Mouse (Mus musculus) hindbrain, embryonic 13.5 days (tissue): Measurements from ENCODE around the gene Vwa5b1. TPM values are rescaled to one million over a fixed set of nuclear protein-coding genes. Genes with fewer than 3 reads are reported as not detected.

ENCODE experiments used
- ATAC-seq: fragments of 200-750 bp; cut with Nextera tagmentation; 2 replicates; pipeline ENCODE4 v1.8.0; 2017; ENCODE audit warnings: moderate TSS enrichment; ENCODE audit not compliant: low FRiP score
- H3K27ac ChIP-seq: fragments of 300-500 bp; sonication (generic); 2 replicates; pipeline ENCODE4 v1.5.1; 2015; ENCODE audit warnings: inconsistent platforms, mild to moderate bottlenecking, moderate library complexity
- H3K27me3 ChIP-seq: fragments of 300-500 bp; sonication (generic); 2 replicates; pipeline ENCODE4 v1.6.1; 2015; ENCODE audit warnings: mild to moderate bottlenecking, inconsistent platforms
- H3K36me3 ChIP-seq: fragments of 300-500 bp; sonication (generic); 2 replicates; pipeline ENCODE4 v1.6.1; 2015; ENCODE audit warnings: mild to moderate bottlenecking, inconsistent platforms
- H3K4me1 ChIP-seq: fragments of 300-500 bp; sonication (generic); replicated peaks from 2 replicates; pipeline ENCODE4 v1.6.1; 2015; ENCODE audit warnings: inconsistent platforms
- H3K4me2 ChIP-seq: fragments of 300-500 bp; sonication (generic); 2 replicates; pipeline ENCODE4 v1.6.1; 2015; ENCODE audit warnings: inconsistent platforms, mild to moderate bottlenecking, moderate library complexity
- H3K4me3 ChIP-seq: fragments of 300-500 bp; sonication (generic); 2 replicates; pipeline ENCODE4 v1.5.1; 2015; ENCODE audit warnings: mild to moderate bottlenecking, inconsistent platforms
- H3K9ac ChIP-seq: fragments of 300-500 bp; sonication (generic); 2 replicates; pipeline ENCODE4 v1.6.1; 2015; ENCODE audit warnings: mild to moderate bottlenecking, inconsistent platforms
- H3K9me3 ChIP-seq: fragments of 300-500 bp; sonication (generic); 2 replicates; pipeline ENCODE4 v1.6.1; 2016; ENCODE audit warnings: inconsistent platforms
- WGBS: fragments of 180-500 bp; shearing (Covaris S2); methylation state at CpG from one replicate; pipeline ENCODE4 v1.1.7; 2015; 5-methylcytosine and 5-hydroxymethylcytosine counted together
- polyA plus RNA-seq: library from polyadenylated mRNA; unstranded; fragments of >200 nt; fragmentation: Nextera tagmentation; extraction: Ambion mirVana; gene quantifications from 2 replicates; pipeline ENCODE4 v1.2.1, GENCODE M21; 2015

Vwa5b1 gene
- polyA plus RNA-seq, 1 experiment from 2014 or later: 1.3 TPM

- no peaks in the 10 kb centered on the region for H3K36me3 ChIP-seq
- WGBS: 45% methylated on average over 3 of the region's 3 CpGs
- no peak for ATAC-seq
- H3K27me3 ChIP-seq: no peaks in the 10 kb centered on the region
- H3K4me3 ChIP-seq: no peak overlapping the region
- H3K9ac ChIP-seq: no peak overlapping the region
- H3K4me2 ChIP-seq: no peak overlapping the region
- H3K27ac ChIP-seq: no peak overlapping the region
- no peaks in the 10 kb centered on the region for H3K9me3 ChIP-seq
- H3K4me1 ChIP-seq: peaks cover 17% of the 10 kb centered on the region
Observed at GRCm38 (mm10) chr4:138648096-138648635, 12.5 kb upstream of the Vwa5b1 start.

GRCm38 (mm10) chr4:138642272-138642671 lies 6.6 kb upstream of the Vwa5b1 start:
- WGBS: 23% methylated on average over 4 of the region's 4 CpGs
- Histone ChIP-seq H3K36me3 (no peaks in the 10 kb centered on the region), H3K27me3 (no peaks in the 10 kb centered on the region), H3K9ac (no peak overlapping the region), H3K27ac (no peak overlapping the region), H3K4me2 (no peak overlapping the region), H3K4me3 (no peak overlapping the region), H3K4me1 (no peaks in the 10 kb centered on the region; the same call in 1 of the 2 replicates), H3K9me3 (peaks cover 5% of the 10 kb centered on the region; the same call in 1 of the 2 replicates)
- ATAC-seq: no peak

GRCm38 (mm10) chr4:138636146-138636511 lies 445 bp upstream of the Vwa5b1 start:
- Histone ChIP-seq H3K4me2 (peak overlapping the region; percentile 35; the same call in 1 of the 2 replicates), H3K4me1 (peaks cover 25% of the 10 kb centered on the region), H3K9me3 (0 out of 2 replicates have a peak, but pooled peaks cover 5% of the 10 kb centered on the region), H3K4me3 (no peak overlapping the region), H3K9ac (0 out of 2 replicates have a peak overlapping the region, but pooled peaks have one; percentile 35), H3K27ac (peak overlapping the region; percentile 66), H3K27me3 (peaks cover 5% of the 10 kb centered on the region; the same call in 1 of the 2 replicates), H3K36me3 (no peaks in the 10 kb centered on the region)
- WGBS: 43% methylated on average over 4 of the region's 4 CpGs
- ATAC-seq: peak; percentile 39; the same call in 1 of the 2 replicates

GRCm38 (mm10) chr4:138628256-138628655 lies 7.4 kb downstream of the Vwa5b1 start:
- Histone ChIP-seq H3K27ac (no peak overlapping the region), H3K4me2 (no peak overlapping the region), H3K9ac (no peak overlapping the region), H3K27me3 (peaks cover 4% of the 10 kb centered on the region; the same call in 1 of the 2 replicates), H3K9me3 (0 out of 2 replicates have a peak, but pooled peaks cover 4% of the 10 kb centered on the region), H3K4me1 (peaks cover 8% of the 10 kb centered on the region), H3K4me3 (no peak overlapping the region), H3K36me3 (no peaks in the 10 kb centered on the region)
- no peak for ATAC-seq
- WGBS: 73% methylated on average over 5 of the region's 5 CpGs

GRCm38 (mm10) chr4:138614454-138614853 lies 21.2 kb downstream of the Vwa5b1 start:
- ATAC-seq: no peak
- H3K36me3 ChIP-seq: no peaks in the 10 kb centered on the region
- 14% methylated on average over 8 of the region's 8 CpGs for WGBS
- no peaks in the 10 kb centered on the region for H3K9me3 ChIP-seq
- no peak overlapping the region for H3K4me3 ChIP-seq
- no peak overlapping the region for H3K9ac ChIP-seq
- peaks cover 23% of the 10 kb centered on the region for H3K4me1 ChIP-seq
- H3K4me2 ChIP-seq: no peak overlapping the region
- H3K27me3 ChIP-seq: no peaks in the 10 kb centered on the region
- H3K27ac ChIP-seq: no peak overlapping the region

- Histone ChIP-seq H3K4me1 (peaks cover 46% of the 10 kb centered on the region), H3K9me3 (no peaks in the 10 kb centered on the region), H3K27ac (no peak overlapping the region), H3K9ac (no peak overlapping the region), H3K27me3 (0 out of 2 replicates have a peak, but pooled peaks cover 11% of the 10 kb centered on the region), H3K4me3 (no peak overlapping the region), H3K36me3 (no peaks in the 10 kb centered on the region), H3K4me2 (no peak overlapping the region)
- no peak for ATAC-seq
- WGBS: 71% methylated on average over 9 of the region's 9 CpGs
Observed at GRCm38 (mm10) chr4:138601926-138602325, 33.8 kb downstream of the Vwa5b1 start.

- Histone ChIP-seq H3K27me3 (0 out of 2 replicates have a peak, but pooled peaks cover 5% of the 10 kb centered on the region), H3K27ac (peak overlapping the region; percentile 86), H3K4me1 (peaks cover 43% of the 10 kb centered on the region), H3K9ac (no peak overlapping the region; the same call in 1 of the 2 replicates), H3K9me3 (no peaks in the 10 kb centered on the region), H3K4me2 (peak overlapping the region; percentile 21; the same call in 1 of the 2 replicates), H3K4me3 (no peak overlapping the region), H3K36me3 (no peaks in the 10 kb centered on the region)
- peak; percentile 77 for ATAC-seq
- 5% methylated on average over 7 of the region's 7 CpGs for WGBS
Observed at GRCm38 (mm10) chr4:138597904-138598347, 37.8 kb downstream of the Vwa5b1 start.

- H3K4me3 ChIP-seq: no peak overlapping the region
- H3K4me2 ChIP-seq: no peak overlapping the region
- H3K27me3 ChIP-seq: 0 out of 2 replicates have a peak, but pooled peaks cover 10% of the 10 kb centered on the region
- H3K4me1 ChIP-seq: peaks cover 31% of the 10 kb centered on the region
- ATAC-seq: no peak; the same call in 1 of the 2 replicates
- 30% methylated on average over 12 of the region's 12 CpGs for WGBS
- no peak overlapping the region for H3K9ac ChIP-seq
- H3K36me3 ChIP-seq: no peaks in the 10 kb centered on the region
- H3K27ac ChIP-seq: peak overlapping the region; percentile 86
- H3K9me3 ChIP-seq: no peaks in the 10 kb centered on the region
Observed at GRCm38 (mm10) chr4:138596391-138597130, 39.1 kb downstream of the Vwa5b1 start.

GRCm38 (mm10) chr4:138584946-138585345 lies 50.7 kb downstream of the Vwa5b1 start:
- Histone ChIP-seq H3K4me2 (no peak overlapping the region), H3K4me3 (no peak overlapping the region), H3K36me3 (no peaks in the 10 kb centered on the region), H3K27me3 (0 out of 2 replicates have a peak, but pooled peaks cover 6% of the 10 kb centered on the region), H3K9me3 (no peaks in the 10 kb centered on the region), H3K27ac (0 out of 2 replicates have a peak overlapping the region, but pooled peaks have one; percentile 44), H3K4me1 (peaks cover 7% of the 10 kb centered on the region), H3K9ac (no peak overlapping the region)
- ATAC-seq: no peak

- no peak for ATAC-seq
- WGBS: 81% methylated on average over 4 of the region's 4 CpGs
- H3K27me3 ChIP-seq: no peaks in the 10 kb centered on the region
Observed at GRCm38 (mm10) chr4:138582446-138582845, 53.2 kb downstream of the Vwa5b1 start.

GRCm38 (mm10) chr4:138578406-138578805 lies 57.3 kb downstream of the Vwa5b1 start:
- 81% methylated on average over 19 of the region's 19 CpGs for WGBS
- no peak overlapping the region for H3K27ac ChIP-seq
- no peak overlapping the region for H3K4me3 ChIP-seq
- H3K9me3 ChIP-seq: no peaks in the 10 kb centered on the region
- no peak for ATAC-seq
- no peaks in the 10 kb centered on the region for H3K36me3 ChIP-seq
- H3K27me3 ChIP-seq: no peaks in the 10 kb centered on the region
- H3K4me2 ChIP-seq: no peak overlapping the region
- H3K9ac ChIP-seq: no peak overlapping the region
- peaks cover 19% of the 10 kb centered on the region for H3K4me1 ChIP-seq

More at GRCm38 (mm10) chr4:138582446-138582845, 53.2 kb downstream of the Vwa5b1 start:
- Histone ChIP-seq H3K9me3 (no peaks in the 10 kb centered on the region), H3K4me3 (no peak overlapping the region), H3K36me3 (no peaks in the 10 kb centered on the region), H3K9ac (no peak overlapping the region), H3K27ac (no peak overlapping the region), H3K4me2 (no peak overlapping the region), H3K4me1 (peaks cover 9% of the 10 kb centered on the region)

GRCm38 (mm10) chr4:138576661-138577060 lies 59.0 kb downstream of the Vwa5b1 start:
- no peaks in the 10 kb centered on the region for H3K36me3 ChIP-seq
- no peaks in the 10 kb centered on the region for H3K9me3 ChIP-seq
- peaks cover 19% of the 10 kb centered on the region for H3K4me1 ChIP-seq
- no peak overlapping the region for H3K9ac ChIP-seq
- no peaks in the 10 kb centered on the region for H3K27me3 ChIP-seq
- H3K4me3 ChIP-seq: no peak overlapping the region
- ATAC-seq: no peak
- H3K27ac ChIP-seq: no peak overlapping the region
- WGBS: 66% methylated on average over 4 of the region's 4 CpGs
- no peak overlapping the region for H3K4me2 ChIP-seq
